Mouse (Mus musculus) hindbrain, postnatal 0 days (tissue): ENCODE measurements around the gene Gad2. TPM values are rescaled to one million over a fixed set of nuclear protein-coding genes. Genes with fewer than 3 reads are reported as not detected.

Source experiments
- ATAC-seq: fragments of 200-750 bp; cut with Nextera tagmentation; 2 replicates; pipeline ENCODE4 v1.8.0; 2017; ENCODE audit warnings: mild to moderate bottlenecking, moderate TSS enrichment, moderate library complexity
- DNase-seq: peaks from one replicate; pipeline ENCODE4 v3.0.0-alpha.2; 2015; ENCODE audit warnings: low spot score
- H3K27ac ChIP-seq: fragments of 300-500 bp; sonication (generic); 2 replicates; pipeline ENCODE4 v1.5.1; 2014; ENCODE audit warnings: mild to moderate bottlenecking
- H3K27me3 ChIP-seq: fragments of 300-500 bp; sonication (generic); 2 replicates; pipeline ENCODE4 v1.6.1; 2014; ENCODE audit warnings: low read length, mixed read lengths; ENCODE audit not compliant: insufficient read depth
- H3K36me3 ChIP-seq: fragments of 300-500 bp; sonication (generic); 2 replicates; pipeline ENCODE4 v1.6.1; 2014; ENCODE audit warnings: low read length, mixed read lengths; ENCODE audit not compliant: insufficient read depth
- H3K4me1 ChIP-seq: fragments of 300-500 bp; sonication (generic); 2 replicates; pipeline ENCODE4 v1.6.1; 2014; ENCODE audit warnings: antibody characterized with exemption, low read length, mixed read lengths; ENCODE audit not compliant: insufficient read depth
- H3K4me2 ChIP-seq: fragments of 300-500 bp; sonication (generic); 2 replicates; pipeline ENCODE4 v1.6.1; 2014; ENCODE audit warnings: low read depth, mild to moderate bottlenecking, low read length, moderate library complexity, mixed read lengths
- H3K4me3 ChIP-seq: fragments of 300-500 bp; sonication (generic); 2 replicates; pipeline ENCODE4 v1.5.1; 2014; ENCODE audit warnings: low read length
- H3K9ac ChIP-seq: fragments of 300-500 bp; sonication (generic); replicated peaks from 2 replicates; pipeline ENCODE4 v1.6.1; 2014; ENCODE audit warnings: mild to moderate bottlenecking, low read length, moderate library complexity, mixed read lengths
- H3K9me3 ChIP-seq: fragments of 300-500 bp; sonication (generic); 2 replicates; pipeline ENCODE4 v1.6.1; 2016; ENCODE audit warnings: low read length, mixed read lengths
- CTCF ChIP-seq: IDR thresholded peaks from 2 replicates; pipeline ENCODE4 v1.5.1; 2016; ENCODE audit warnings: antibody characterized with exemption, control low read depth, low read depth
- WGBS: fragments of 180-500 bp; shearing (Covaris S2); extraction: QIAGEN DNeasy Blood & Tissue Kit; methylation state at CpG from one replicate; pipeline ENCODE4 v1.1.7; 2014; 5-methylcytosine and 5-hydroxymethylcytosine counted together
- polyA plus RNA-seq: library from polyadenylated mRNA; unstranded; fragments of >200 nt; fragmentation: Nextera tagmentation; extraction: Ambion mirVana; gene quantifications from 2 replicates; pipeline ENCODE4 v1.2.1, GENCODE M21; 2015
- total RNA-seq: library from RNA; depleted of rRNA; stranded (reverse); fragments of >200 nt; gene quantifications from 2 replicates; pipeline ENCODE4 v1.2.3, GENCODE M21; 2014

Gene Gad2
- total and polyA plus RNA-seq, 2 experiments from 2014 or later = 34.9 to 48.3 TPM

- Histone ChIP-seq H3K4me2 (no peak overlapping the region), H3K4me3 (no peak overlapping the region), H3K9ac (no peak overlapping the region), H3K9me3 (no peaks in the 10 kb centered on the region), H3K27me3 (no peaks in the 10 kb centered on the region), H3K36me3 (no peaks in the 10 kb centered on the region), H3K4me1 (no peaks in the 10 kb centered on the region), H3K27ac (no peak overlapping the region)
- DNase-seq (no peak), ATAC-seq (no peak)
- peak; percentile 31 for TF ChIP-seq CTCF
- WGBS = 85% methylated on average over 7 of the region's 7 CpGs
Measured at GRCm38 (mm10) chr2:22689969-22690368, 68.0 kb downstream of the Gad2 start.

GRCm38 (mm10) chr2:22704780-22705727 lies 83.0 kb downstream of the Gad2 start:
- H3K9me3 ChIP-seq = no peaks in the 10 kb centered on the region
- H3K4me2 ChIP-seq = no peak overlapping the region
- peak; percentile 34 for DNase-seq
- H3K4me3 ChIP-seq = no peak overlapping the region
- peak overlapping the region; percentile 22; the same call in 1 of the 2 replicates for H3K27ac ChIP-seq
- TF ChIP-seq CTCF = no peak
- no peaks in the 10 kb centered on the region for H3K36me3 ChIP-seq
- WGBS = 46% methylated on average over 4 of the region's 4 CpGs
- ATAC-seq = peak; percentile 40; the same call in 1 of the 2 replicates
- no peaks in the 10 kb centered on the region for H3K4me1 ChIP-seq
- no peaks in the 10 kb centered on the region for H3K27me3 ChIP-seq
- no peak overlapping the region for H3K9ac ChIP-seq

GRCm38 (mm10) chr2:22706233-22706632 lies 84.2 kb downstream of the Gad2 start:
- Histone ChIP-seq H3K27ac (no peak overlapping the region), H3K4me1 (no peaks in the 10 kb centered on the region), H3K9ac (no peak overlapping the region), H3K9me3 (no peaks in the 10 kb centered on the region), H3K4me3 (no peak overlapping the region), H3K4me2 (no peak overlapping the region), H3K36me3 (no peaks in the 10 kb centered on the region), H3K27me3 (no peaks in the 10 kb centered on the region)
- TF ChIP-seq CTCF = no peak
- WGBS = 52% methylated on average over 3 of the region's 3 CpGs
- ATAC-seq (no peak), DNase-seq (no peak)

- Histone ChIP-seq H3K36me3 (no peaks in the 10 kb centered on the region), H3K27me3 (no peaks in the 10 kb centered on the region), H3K9ac (no peak overlapping the region), H3K4me2 (no peak overlapping the region), H3K4me3 (no peak overlapping the region), H3K27ac (no peak overlapping the region; the same call in 1 of the 2 replicates), H3K9me3 (no peaks in the 10 kb centered on the region), H3K4me1 (no peaks in the 10 kb centered on the region)
- peak; percentile 91 for TF ChIP-seq CTCF
- WGBS = 26% methylated on average over 8 of the region's 8 CpGs
- DNase-seq (peak; percentile 92), ATAC-seq (peak; percentile 96)
Measured at GRCm38 (mm10) chr2:22721522-22722470, 99.8 kb downstream of the Gad2 start.

- no peak for ATAC-seq
- Histone ChIP-seq H3K36me3 (no peaks in the 10 kb centered on the region), H3K4me3 (no peak overlapping the region), H3K27me3 (no peaks in the 10 kb centered on the region), H3K4me2 (no peak overlapping the region), H3K27ac (no peak overlapping the region), H3K9me3 (no peaks in the 10 kb centered on the region), H3K4me1 (no peaks in the 10 kb centered on the region), H3K9ac (no peak overlapping the region)
- 76% methylated on average over 3 of the region's 3 CpGs for WGBS
- no peak for TF ChIP-seq CTCF
- no peak for DNase-seq
Measured at GRCm38 (mm10) chr2:22723927-22724534, 102.0 kb downstream of the Gad2 start.

GRCm38 (mm10) chr2:22727113-22727512 lies 105.1 kb downstream of the Gad2 start:
- Histone ChIP-seq H3K4me3 (no peak overlapping the region), H3K27ac (no peak overlapping the region), H3K9me3 (no peaks in the 10 kb centered on the region), H3K36me3 (no peaks in the 10 kb centered on the region), H3K4me1 (no peaks in the 10 kb centered on the region), H3K9ac (no peak overlapping the region), H3K4me2 (no peak overlapping the region), H3K27me3 (no peaks in the 10 kb centered on the region)
- no peak for ATAC-seq
- WGBS = 84% methylated on average over 1 of the region's 1 CpGs
- DNase-seq = no peak
- TF ChIP-seq CTCF = no peak
